Mouse (Mus musculus): ENCODE measurements around the gene Onecut1.

Onecut1 gene

DNA sequence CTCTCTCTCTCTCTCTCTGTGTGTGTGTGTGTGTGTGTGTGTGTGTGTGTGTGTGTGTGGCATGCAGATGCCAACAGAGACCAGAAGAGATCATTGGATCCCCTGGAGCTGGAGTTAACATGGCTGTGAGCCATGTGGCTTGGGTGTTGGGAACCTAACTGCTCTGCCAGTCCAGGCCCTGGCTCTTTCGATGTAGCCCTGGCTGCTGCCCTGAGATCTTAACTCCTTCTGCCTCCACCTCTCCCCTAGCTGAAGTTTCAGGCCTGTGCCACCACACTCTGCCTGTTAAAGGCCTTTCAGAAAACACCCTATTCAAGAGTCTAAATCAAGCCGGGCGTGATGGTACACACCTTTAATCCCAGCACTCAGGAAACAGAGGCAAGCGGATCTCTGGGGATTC is 49.7 kb downstream of the Onecut1 start:
- no peak for DNase-seq (ENCODE audit: low read depth, low spot score)

DNA sequence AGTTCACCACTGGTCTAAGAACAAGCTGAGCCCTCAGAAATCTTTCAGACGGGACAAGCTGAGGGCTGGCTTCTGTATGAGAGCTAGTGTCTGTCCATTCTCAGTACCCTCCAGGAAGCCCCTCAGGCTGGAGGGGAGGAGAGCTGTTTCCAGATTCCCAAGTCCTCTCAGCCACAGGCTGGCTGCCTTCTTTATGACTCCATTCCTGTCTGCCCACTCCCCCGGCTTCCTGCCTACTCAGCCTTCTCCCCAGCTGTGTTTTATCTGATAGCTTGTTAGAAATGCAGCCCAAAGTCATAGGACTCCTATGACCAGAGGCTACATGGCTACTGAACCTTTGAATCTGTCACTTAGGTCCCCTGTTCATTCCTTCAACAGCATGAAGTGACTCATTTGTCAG is 50.2 kb downstream of the Onecut1 start:
- no peak for DNase-seq (ENCODE audit: low read depth, low spot score)

DNA sequence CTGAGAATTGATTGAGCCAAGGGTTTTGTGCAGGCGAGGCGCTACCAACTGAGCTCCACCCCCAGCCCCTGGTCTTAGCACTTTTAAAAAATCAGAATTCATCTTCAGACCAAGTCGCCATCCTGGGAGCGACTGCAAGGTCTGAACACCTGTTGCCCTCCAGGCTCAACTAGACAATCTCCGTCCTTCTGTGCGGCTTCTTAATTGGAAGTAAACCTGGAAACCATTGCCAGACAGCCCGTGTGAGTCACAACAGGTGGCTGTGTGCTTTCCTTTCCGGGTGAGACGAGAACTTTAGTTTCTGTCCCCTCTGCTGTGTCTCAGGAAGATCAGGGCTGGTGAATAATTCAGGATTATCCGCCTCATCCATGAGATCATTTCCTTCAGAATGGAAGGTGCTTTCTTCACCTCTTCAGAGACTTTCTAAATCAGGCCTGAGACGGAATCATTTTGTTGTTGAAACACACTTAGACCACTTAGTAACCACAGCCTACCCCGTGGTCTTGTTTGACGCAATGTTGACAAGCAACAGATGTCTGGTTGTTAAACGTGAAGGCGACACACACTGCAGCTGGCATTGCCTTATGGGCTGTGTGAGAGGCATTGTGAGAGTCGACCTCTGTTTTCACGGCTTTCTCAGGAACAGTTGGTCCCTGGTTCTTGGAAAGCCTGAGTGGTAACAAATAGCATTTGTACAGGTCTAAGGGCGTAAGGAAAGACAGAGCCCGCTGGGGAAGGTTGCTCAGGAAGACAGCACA is 51.1 kb downstream of the Onecut1 start:
- DNase-seq (ENCODE audit: low read depth, low spot score) = no peak

- DNase-seq (ENCODE audit: low read depth, low spot score) = no peak
These were observed 53.9 kb downstream of the Onecut1 start for GRCm38 (mm10) chr9:74915611-74916010.

DNA sequence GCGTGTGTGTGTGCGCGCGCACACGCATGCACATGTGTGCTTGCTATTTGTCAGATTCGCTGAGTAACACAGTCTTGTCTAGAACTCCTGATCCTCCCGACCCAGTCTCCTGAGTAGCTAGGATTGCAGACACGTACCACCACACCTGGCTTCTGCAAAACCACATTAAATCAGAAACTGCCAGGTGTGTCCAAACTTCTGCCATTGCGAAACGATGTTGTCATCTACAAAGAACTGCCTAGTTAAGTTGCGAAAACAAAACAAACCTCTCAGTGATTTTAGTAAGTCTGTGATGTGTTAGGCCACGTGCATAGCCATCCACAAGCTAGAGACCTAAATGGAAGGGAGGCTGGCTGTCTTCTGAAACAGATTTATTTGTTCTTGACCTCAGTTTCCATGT is 58.7 kb downstream of the Onecut1 start:
- no peak for DNase-seq (ENCODE audit: low read depth, low spot score)

DNA sequence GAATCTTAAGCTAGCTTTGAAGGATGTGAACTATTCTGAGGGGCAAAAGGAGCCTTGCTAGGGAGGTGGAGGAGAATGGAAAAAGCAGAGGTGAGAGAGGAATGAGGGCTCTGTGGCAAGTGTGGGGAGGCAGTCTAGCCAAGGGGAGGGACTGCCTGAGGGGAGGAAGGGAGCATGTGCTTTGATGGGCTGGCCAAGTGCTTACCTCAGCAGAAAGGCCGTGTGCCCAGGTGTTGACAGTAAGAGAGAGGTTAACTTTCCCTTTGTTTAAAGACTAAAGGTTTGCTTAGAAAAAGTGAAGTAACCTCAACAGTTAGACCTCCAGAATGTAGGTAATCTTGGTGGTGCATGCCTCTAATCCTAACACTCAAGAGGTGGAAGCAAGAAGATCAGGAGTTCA is 59.7 kb downstream of the Onecut1 start:
- DNase-seq (ENCODE audit: low read depth, low spot score) = no peak

DNA sequence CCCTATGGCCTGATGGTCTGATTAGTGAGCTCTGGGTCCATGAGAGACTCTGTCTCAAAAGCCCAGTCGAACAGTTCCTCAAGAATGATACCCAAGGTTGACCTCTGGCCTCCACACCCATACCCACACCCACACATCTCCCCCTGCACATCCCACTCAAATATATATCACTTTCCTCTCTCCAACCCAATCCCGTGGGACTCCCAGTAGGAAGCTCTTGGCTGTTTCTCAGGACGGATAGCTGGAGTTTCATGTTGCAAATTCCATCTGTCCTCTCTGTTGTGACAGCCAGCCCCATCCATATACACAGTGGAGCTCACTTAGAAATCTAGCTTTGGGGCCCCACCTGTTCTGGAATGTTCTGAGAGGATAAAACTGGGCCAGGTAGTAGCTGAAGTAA is 61.2 kb downstream of the Onecut1 start:
- no peak for DNase-seq (ENCODE audit: low read depth, low spot score)

DNA sequence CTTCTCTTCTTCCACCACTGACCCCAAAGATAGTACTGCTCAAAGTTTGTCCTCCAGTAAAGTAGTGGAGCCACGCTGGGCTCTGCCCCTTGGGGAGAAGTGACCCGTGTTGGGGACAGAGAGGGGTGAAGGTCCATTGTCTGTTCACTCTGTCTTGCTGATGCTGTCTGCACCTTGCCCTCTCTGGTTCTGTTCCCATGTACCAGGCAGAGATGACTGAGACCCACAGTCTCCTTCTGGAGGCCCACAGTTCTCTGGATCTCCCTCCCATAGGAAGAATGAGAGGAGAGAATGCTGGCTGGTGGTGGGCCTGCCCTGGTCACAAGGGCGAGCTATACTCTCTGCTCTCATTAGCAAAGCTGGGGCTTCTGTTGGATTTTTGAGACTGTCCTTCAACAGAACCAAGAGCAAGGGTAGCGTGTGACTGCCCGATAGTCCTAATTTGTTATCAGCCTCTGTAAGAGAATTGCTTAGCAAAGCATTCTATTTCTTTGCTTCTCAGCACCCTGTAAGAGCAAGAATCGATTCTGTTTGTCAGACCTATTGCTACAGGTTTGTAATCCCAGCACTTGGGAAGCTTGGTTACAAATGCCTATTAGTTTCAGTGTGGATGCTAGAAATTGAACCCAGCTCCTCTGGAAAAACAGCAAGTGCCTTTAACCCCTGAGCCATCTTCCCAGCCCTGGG is 61.7 kb downstream of the Onecut1 start:
- DNase-seq (ENCODE audit: low read depth, low spot score) = no peak

GRCm38 (mm10) chr9:74925220-74925769 is 63.6 kb downstream of the Onecut1 start:
- DNase-seq (ENCODE audit: low read depth, low spot score) = no peak

- DNase-seq (ENCODE audit: low read depth, low spot score) = no peak
These were observed 68.3 kb downstream of the Onecut1 start for GRCm38 (mm10) chr9:74929981-74930423.

- DNase-seq (ENCODE audit: low read depth, low spot score) = no peak
These were observed 68.9 kb downstream of the Onecut1 start for GRCm38 (mm10) chr9:74930653-74931052.

DNA sequence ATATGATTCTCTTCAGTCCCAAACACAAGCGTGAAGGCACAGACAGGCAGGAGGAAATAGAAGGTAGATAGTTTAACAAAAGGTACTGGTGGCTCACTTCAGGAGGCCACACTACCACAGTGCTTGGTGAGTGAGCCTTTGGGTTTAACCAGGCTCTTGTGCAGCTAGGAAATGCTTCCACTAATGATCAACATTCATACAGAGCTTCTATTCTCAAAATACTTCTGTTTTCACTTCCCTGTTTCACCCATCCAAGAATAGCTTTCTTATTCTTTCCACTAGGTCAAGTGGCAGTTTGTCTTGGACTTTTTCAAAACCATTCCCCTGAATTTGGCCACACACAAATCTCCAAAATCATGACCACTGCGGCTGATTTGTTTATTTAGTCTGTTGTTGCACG is 73.6 kb downstream of the Onecut1 start:
- DNase-seq (ENCODE audit: low read depth, low spot score) = no peak

DNA sequence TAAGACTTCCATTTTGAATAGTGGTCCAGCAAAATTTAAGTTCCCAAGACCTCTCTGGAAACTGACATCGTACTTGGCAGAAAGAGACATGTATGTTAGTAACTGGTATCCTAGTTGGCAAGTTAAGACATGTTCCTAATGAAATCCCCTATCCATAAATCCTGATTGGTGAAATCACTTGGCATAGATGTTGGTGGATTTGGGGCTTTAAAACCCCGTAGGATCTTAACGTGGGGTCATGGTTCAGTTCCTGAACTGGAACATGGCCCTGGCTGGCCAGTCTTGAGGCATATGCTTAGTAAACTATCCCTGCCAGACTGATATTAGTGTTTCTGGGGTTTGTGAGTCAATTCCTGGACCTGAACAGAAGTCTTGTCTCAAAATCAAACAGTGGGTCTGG is 76.0 kb downstream of the Onecut1 start:
- DNase-seq (ENCODE audit: low read depth, low spot score) = no peak

DNA sequence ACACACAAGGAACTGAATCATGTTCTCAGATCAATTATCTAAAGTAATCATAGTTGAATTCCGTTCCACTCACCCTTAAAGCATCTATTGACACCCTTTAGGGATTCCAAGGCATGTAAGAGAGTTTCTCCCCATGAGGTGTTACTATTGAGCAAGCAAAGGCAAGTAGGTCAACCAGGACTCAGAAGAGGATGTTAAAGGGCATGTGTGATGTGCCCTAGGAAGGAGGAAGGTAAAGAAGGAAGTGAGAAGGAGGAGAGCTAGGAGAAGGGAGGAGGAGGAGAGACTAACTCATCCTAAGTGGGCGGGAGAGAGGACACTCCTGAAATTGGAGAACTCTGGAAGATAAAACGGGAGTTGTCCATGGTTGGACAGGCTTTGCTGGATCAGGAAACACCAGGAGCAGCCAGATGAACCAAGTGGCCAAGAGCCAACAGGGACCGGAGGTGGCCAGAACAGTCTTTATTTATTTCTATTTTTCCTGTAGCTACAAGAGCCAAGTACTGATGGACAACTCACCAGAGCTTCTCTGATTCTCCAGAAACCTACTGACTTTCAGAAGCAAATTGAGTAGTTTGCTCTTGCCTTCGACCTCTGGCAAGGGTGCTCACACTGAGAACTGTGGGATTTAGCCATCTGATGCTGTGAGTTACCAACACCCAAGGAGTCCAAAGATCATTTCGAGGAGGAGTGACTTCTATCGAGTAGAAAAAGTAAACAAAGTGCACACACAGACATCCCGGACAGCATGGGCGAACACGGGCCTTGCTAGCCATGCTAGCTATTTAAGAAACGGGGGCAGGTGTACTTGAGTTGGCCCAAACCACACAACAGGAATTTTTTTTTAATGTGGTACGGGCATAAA is 77.2 kb downstream of the Onecut1 start:
- no peak for DNase-seq (ENCODE audit: low read depth, low spot score)
